Mouse (Mus musculus): Measurements from ENCODE around the gene BC049715.

DNA sequence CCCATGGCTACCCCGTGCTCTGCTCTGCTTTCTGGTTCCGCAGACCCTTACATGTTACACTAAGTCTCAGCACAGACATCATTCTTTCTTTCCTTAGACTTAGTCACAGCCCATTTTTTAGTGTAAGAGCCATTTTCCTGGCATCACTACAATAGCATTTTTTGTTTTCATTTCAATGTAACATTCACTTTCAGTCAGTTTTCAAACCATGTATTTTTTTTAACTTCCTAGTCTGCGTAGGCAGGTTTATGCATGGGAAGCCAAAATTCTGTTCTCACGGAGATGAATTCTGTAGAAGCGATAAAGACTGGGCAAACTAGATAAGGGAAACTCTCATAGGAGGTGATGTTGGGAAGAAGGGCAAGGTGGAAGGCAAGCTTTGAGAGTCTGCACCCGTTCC lies 62.1 kb downstream of the BC049715 start:
- TF ChIP-seq CTCF (IDR thresholded peaks at IDR 0.05; ENCODE audit: extremely low read depth, insufficient read length, insufficient replicate concordance, low read depth, low read length) = no peak
- no peak for TF ChIP-seq POLR2A (IDR thresholded peaks at IDR 0.05; ENCODE audit: low read depth, low read length)
